Mouse (Mus musculus): ENCODE measurements at regions not wholly inside any gene's neighbourhood (a gene's known extent, or its start where the extent isn't known, plus 50 kb on each side); places are given as distances from the start of the nearest gene placed in this dataset.
"Not testable (repeated sequence)": the region's sequence is repeated elsewhere in the genome, so short reads cannot be mapped to it uniquely, and the experiment has no call there.

- no peak for DNase-seq
Measured at GRCm38 (mm10) chr1:136680173-136680572, 55.5 kb downstream of the Zfp281 start.

GRCm38 (mm10) chr1:136682311-136682710 lies 57.6 kb downstream of the Zfp281 start:
- not testable (repeated sequence) for DNase-seq

GRCm38 (mm10) chr1:136683061-136683531 lies 58.4 kb downstream of the Zfp281 start:
- DNase-seq, result no peak

- DNase-seq, result no peak
Measured at GRCm38 (mm10) chr1:136683561-136684131, 58.9 kb downstream of the Zfp281 start.

- no peak for DNase-seq
Measured at GRCm38 (mm10) chr1:136684481-136684880, 59.8 kb downstream of the Zfp281 start.

GRCm38 (mm10) chr1:136685191-136686060 lies 60.7 kb downstream of the Zfp281 start:
- no peak for DNase-seq

GRCm38 (mm10) chr1:136686467-136686866 lies 61.8 kb downstream of the Zfp281 start:
- no peak for DNase-seq

- peak in 1 of 2 experiments; percentile 13 for DNase-seq
Measured at GRCm38 (mm10) chr1:136690068-136690467, 65.4 kb downstream of the Zfp281 start.

GRCm38 (mm10) chr1:136693421-136693820 lies 68.7 kb downstream of the Zfp281 start:
- no peak for DNase-seq

GRCm38 (mm10) chr1:136694983-136695382 lies 70.3 kb downstream of the Zfp281 start:
- DNase-seq, result no peak

- DNase-seq, result no peak
Measured at GRCm38 (mm10) chr1:136696077-136696641, 71.5 kb downstream of the Zfp281 start.

- no peak for DNase-seq
Measured at GRCm38 (mm10) chr1:136698454-136699152, 73.9 kb downstream of the Zfp281 start.

GRCm38 (mm10) chr1:136699153-136699524 lies 74.4 kb downstream of the Zfp281 start:
- no peak for DNase-seq

- DNase-seq, result no peak
Measured at GRCm38 (mm10) chr1:136699571-136699970, 74.9 kb downstream of the Zfp281 start.

- DNase-seq, result no peak
Measured at GRCm38 (mm10) chr1:136704139-136704538, 79.4 kb downstream of the Zfp281 start.

GRCm38 (mm10) chr1:136706509-136706908 lies 81.8 kb downstream of the Zfp281 start:
- no peak for DNase-seq

GRCm38 (mm10) chr1:136707394-136707793 lies 82.7 kb downstream of the Zfp281 start:
- no peak for DNase-seq

GRCm38 (mm10) chr1:136707866-136708265 lies 83.2 kb downstream of the Zfp281 start:
- DNase-seq, result no peak

- DNase-seq, result no peak
Measured at GRCm38 (mm10) chr1:136710196-136710595, 85.5 kb downstream of the Zfp281 start.

GRCm38 (mm10) chr1:136711243-136711642 lies 86.5 kb downstream of the Zfp281 start:
- DNase-seq, result no peak

- DNase-seq, result no peak
Measured at GRCm38 (mm10) chr1:136714077-136714476, 89.4 kb downstream of the Zfp281 start.

- no peak for DNase-seq
Measured at GRCm38 (mm10) chr1:136714987-136715386, 90.3 kb downstream of the Zfp281 start.

GRCm38 (mm10) chr1:136717830-136718517 lies 93.3 kb downstream of the Zfp281 start:
- no peak for DNase-seq

Data from cerebellum, adult 18-20 months (tissue).